Comparison of ENCODE assay signal across 8 mouse cellular contexts in the genomic region with DNA sequence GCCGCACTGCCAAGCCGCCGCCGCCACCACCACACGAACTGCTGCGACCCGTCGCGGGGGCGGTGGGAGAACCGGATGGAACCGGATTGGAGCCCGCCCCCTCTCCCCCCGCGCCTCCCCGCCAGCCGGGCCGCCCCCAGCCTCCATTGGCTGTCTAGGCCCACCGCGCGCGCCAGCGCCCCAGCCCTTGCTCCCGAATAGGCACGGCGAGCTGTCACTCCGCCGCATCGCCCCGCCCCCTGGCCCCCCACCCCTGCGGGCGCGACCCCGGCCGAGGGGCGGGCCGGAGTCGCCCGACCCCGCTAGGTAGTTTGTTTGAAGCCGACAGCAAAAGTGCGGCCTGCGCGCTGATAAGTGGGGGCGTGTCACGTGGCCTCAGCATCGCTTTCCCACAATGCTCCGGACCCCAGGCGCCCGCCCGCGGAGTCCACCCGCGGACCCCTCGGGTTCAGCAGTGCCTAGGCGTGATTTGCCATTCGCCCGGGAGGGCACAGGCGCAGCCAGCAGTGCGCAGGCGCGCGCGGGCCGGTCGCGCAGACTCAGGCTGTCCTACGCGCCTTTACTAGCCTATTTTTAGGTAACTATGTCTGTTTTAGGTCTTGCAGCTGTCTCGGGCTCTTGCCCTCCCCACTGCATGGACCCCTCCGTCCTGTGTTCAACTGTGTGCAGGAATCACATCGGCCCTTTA. TPM values are rescaled to one million over a fixed set of nuclear protein-coding genes. Genes with fewer than 3 reads are reported as not detected.
DNase-seq lines count a peak whose midpoint lies in the region; ATAC-seq and TF ChIP-seq lines count a peak whose summit lies in the region.

A gene (minus strand): TSS at position 73 of the 688 bp plus-strand sequence.

- no peaks in the 10 kb centered on the region for H3K27me3 ChIP-seq in MEL (ENCODE audit: control insufficient read depth in 1 of 2, insufficient read depth in 2 of 2, low read length in 2 of 2)
- H3K27me3 ChIP-seq in cerebellum, adult 2 months (ENCODE audit: control insufficient read depth, insufficient read depth, low read length), result no peaks in the 10 kb centered on the region
- no peaks in the 10 kb centered on the region for H3K27me3 ChIP-seq in lung, embryonic 16.5 days (ENCODE audit: control insufficient read depth, insufficient read depth, low read depth, low read length)

- WGBS in cerebellum, adult 2 months, result under 1% methylated on average over 65 of the region's 72 CpGs
- under 1% methylated on average over 63 of the region's 72 CpGs for whole genome bisulfite sequencing in lung, embryonic 16.5 days

- TF ChIP-seq RAD21 in MEL (IDR thresholded peaks at IDR 0.05; ENCODE audit: low read depth, low read length), result no peak

- peaks cover 0 to 4% of the 10 kb centered on the region in 2 experiments; a peak in 3 of 4 replicates for H3K4me1 ChIP-seq in MEL (ENCODE audit: control insufficient read depth in 1 of 2, insufficient read depth in 2 of 2, low read length in 2 of 2)
- no peaks in the 10 kb centered on the region for H3K4me1 ChIP-seq in cerebellum, adult 2 months (ENCODE audit: control insufficient read depth, insufficient read depth, low read length)
- H3K4me1 ChIP-seq in lung, embryonic 16.5 days (replicated peaks; ENCODE audit: control insufficient read depth, insufficient read depth, low read length), result peaks cover 18% of the 10 kb centered on the region

- peak within 1 kb of the TSS; percentile 89 for H3K9ac ChIP-seq in MEL (ENCODE audit: control insufficient read depth, low read depth, low read length, poor library complexity, severe bottlenecking)
- H3K9ac ChIP-seq in lung, embryonic 16.5 days (ENCODE audit: low read length), result peak within 1 kb of the TSS; percentile 98

- peak; percentile 97 for DNase-seq in MEL (ENCODE audit: low read depth, low spot score)
- DNase-seq in cerebellum, adult 2 months, result peak; percentile 94 to 98
- DNase-seq in forelimb bud, embryonic 11.5 days (ENCODE audit: low read depth, low spot score), result peak; percentile 98
- peak; percentile 90 for DNase-seq in layer of hippocampus, adult 9-10 months (ENCODE audit: low spot score)
- peak; percentile 92 for DNase-seq in ovary, postnatal 10 days (ENCODE audit: low spot score)
- peak; percentile 93 to 94 for DNase-seq in thymus, postnatal 10 days (ENCODE audit: low spot score in 2 of 2)

- TF ChIP-seq POLR2A in MEL (IDR thresholded peaks at IDR 0.05; ENCODE audit: control insufficient read depth in 1 of 2, insufficient read depth in 1 of 2, low read depth in 1 of 2, low read length in 2 of 2, poor library complexity in 1 of 2), result peak; percentile 73 to 76
- TF ChIP-seq POLR2A in cerebellum, adult 2 months (IDR thresholded peaks at IDR 0.05; ENCODE audit: borderline replicate concordance, insufficient read depth, low read length), result peak; percentile 97

- H3K36me3 ChIP-seq in MEL (ENCODE audit: control insufficient read depth in 1 of 2, insufficient read depth in 2 of 2, low read length in 2 of 2), result peaks cover 12 to 13% of the 10 kb centered on the region in 2 experiments
- peaks cover 24% of the 10 kb centered on the region for H3K36me3 ChIP-seq in lung, embryonic 16.5 days (ENCODE audit: control insufficient read depth, insufficient read depth, low read length)

- TF ChIP-seq CTCF in MEL (IDR thresholded peaks at IDR 0.05 in 2 of 3, conservative IDR thresholded peaks at IDR 0.05 in 1 of 3; ENCODE audit: control insufficient read depth in 1 of 3, insufficient read depth in 1 of 3, low read depth in 2 of 3, low read length in 3 of 3, poor library complexity in 1 of 3, severe bottlenecking in 1 of 3), result no peak
- TF ChIP-seq CTCF in cerebellum, adult 2 months (IDR thresholded peaks at IDR 0.05; ENCODE audit: borderline replicate concordance, insufficient read depth, low read depth, low read length), result no peak

- peak within 1 kb of the TSS; percentile 68 for H3K27ac ChIP-seq in MEL (ENCODE audit: control insufficient read depth, low read depth, low read length)
- H3K27ac ChIP-seq in cerebellum, adult 2 months (ENCODE audit: insufficient read depth, low read length), result peak within 1 kb of the TSS; percentile 88
- H3K27ac ChIP-seq in lung, embryonic 16.5 days (ENCODE audit: low read length), result peak within 1 kb of the TSS; percentile 96

- peaks cover 14% of the 10 kb centered on the region for H3K79me2 ChIP-seq in MEL (ENCODE audit: control insufficient read depth, insufficient read depth, low read length, poor library complexity)

- H3K9me3 ChIP-seq in MEL (replicated peaks; ENCODE audit: insufficient read depth, low read length), result no peaks in the 10 kb centered on the region
- H3K9me3 ChIP-seq in lung, embryonic 16.5 days (ENCODE audit: control insufficient read depth, low read length), result no peaks in the 10 kb centered on the region

- no peak; a peak in 1 of 4 replicates for TF ChIP-seq EP300 in MEL (IDR thresholded peaks at IDR 0.05; ENCODE audit: low read depth in 1 of 2, low read length in 2 of 2)

- peak; percentile 90 to 91 for ATAC-seq in hematopoietic stem cell, adult 5-6 weeks (replicated peaks in 1 of 2; ENCODE audit: insufficient read depth in 1 of 2, low FRiP score in 2 of 2, low TSS enrichment in 1 of 2, low read depth in 1 of 2, poor library complexity in 2 of 2, severe bottlenecking in 2 of 2)
- ATAC-seq in lung, embryonic 16.5 days (ENCODE audit: low read depth), result peak; percentile 97

- peak within 1 kb of the TSS; percentile 88 to 97 for H3K4me3 ChIP-seq in MEL (ENCODE audit: control insufficient read depth in 1 of 2, insufficient read depth in 1 of 2, low read depth in 2 of 2, low read length in 2 of 2)
- H3K4me3 ChIP-seq in cerebellum, adult 2 months (replicated peaks; ENCODE audit: insufficient read depth, low read depth, low read length), result peak within 1 kb of the TSS; percentile 85
- peak within 1 kb of the TSS; percentile 93 for H3K4me3 ChIP-seq in lung, embryonic 16.5 days (ENCODE audit: low read length)

- H3K4me2 ChIP-seq in lung, embryonic 16.5 days (ENCODE audit: low read depth, low read length), result peak within 1 kb of the TSS; percentile 91

TF ChIP-seq in MEL, 35 proteins besides CTCF, POLR2A, EP300 and RAD21:
- TF ChIP-seq TCF12 (IDR thresholded peaks at IDR 0.05; ENCODE audit: low read depth, low read length) (no peak; the same call in 1 of the 2 replicates), ELF1 (IDR thresholded peaks at IDR 0.05; ENCODE audit: low read depth, low read length) (no peak), ZMIZ1 (IDR thresholded peaks at IDR 0.05; ENCODE audit: low read depth, low read length) (peak; percentile 46; the same call in 1 of the 2 replicates), TBP (IDR thresholded peaks at IDR 0.05; ENCODE audit: low read depth, low read length) (no peak), MYC (IDR thresholded peaks at IDR 0.05; ENCODE audit: low read depth, low read length) (no peak), USF2 (IDR thresholded peaks at IDR 0.05; ENCODE audit: borderline replicate concordance in 1 of 2, insufficient read depth in 1 of 2, low read depth in 1 of 2, low read length in 2 of 2) (peak; percentile 50 to 84), MAFK (IDR thresholded peaks at IDR 0.05; ENCODE audit: borderline replicate concordance, low read depth, low read length) (no peak), MAX (IDR thresholded peaks at IDR 0.05; ENCODE audit: low read length) (peak; percentile 93), HCFC1 (IDR thresholded peaks at IDR 0.05; ENCODE audit: low read depth, low read length) (peak; percentile 82), BHLHE40 (IDR thresholded peaks at IDR 0.05; ENCODE audit: borderline replicate concordance, low read depth, low read length) (no peak), MXI1 (IDR thresholded peaks at IDR 0.05; ENCODE audit: low read depth, low read length) (peak; percentile 70), NELFE (IDR thresholded peaks at IDR 0.05; ENCODE audit: low read depth, low read length) (peak; percentile 75), ZKSCAN1 (IDR thresholded peaks at IDR 0.05; ENCODE audit: low read depth, low read length) (no peak), USF1 (IDR thresholded peaks at IDR 0.05; ENCODE audit: low read depth, low read length) (peak; percentile 98), POLR2AphosphoS2 (IDR thresholded peaks at IDR 0.05; ENCODE audit: low read length) (peak; percentile 61; the same call in 1 of the 2 replicates), SIN3A (IDR thresholded peaks at IDR 0.05; ENCODE audit: low read length) (peak; percentile 71), SMC3 (IDR thresholded peaks at IDR 0.05; ENCODE audit: low read depth, low read length) (no peak), RCOR1 (IDR thresholded peaks at IDR 0.05; ENCODE audit: low read depth, low read length) (peak; percentile 67), ETS1 (IDR thresholded peaks at IDR 0.05; ENCODE audit: low read depth, low read length) (no peak), GABPA (IDR thresholded peaks at IDR 0.05; ENCODE audit: low read depth, low read length) (no peak), NRF1 (IDR thresholded peaks at IDR 0.05; ENCODE audit: insufficient read depth, low read depth, low read length, poor library complexity, severe bottlenecking) (peak; percentile 97)
TF ChIP-seq in MEL: peak in this region for 11.

RNA-seq across cellular contexts. Expression of the gene that starts here (rescaled TPM):
- total RNA-seq in MEL (2012; rRNA removed), result 185 and 186 TPM in 2 replicates
- polyA plus RNA-seq in MEL (2012; ENCODE audit: insufficient read depth in 1 of 2, insufficient read length in 2 of 2, low read depth in 1 of 2, low replicate concordance in 2 of 2, missing spikeins in 1 of 2), result 100 to 1,000 TPM; 246 to 778 TPM
- polyA plus RNA-seq in cerebellum, adult 2 months (2012; rRNA removed), result 76.0 and 78.7 TPM in 2 replicates
- total RNA-seq in hematopoietic stem cell, adult 5-6 weeks (2017), result 351 and 391 TPM in 2 replicates
- 506 and 671 TPM in 2 replicates for polyA plus RNA-seq in lung, embryonic 16.5 days (2015; fragmentation: Nextera tagmentation; extraction: Ambion mirVana)

Comparison
In these comparisons a context has a peak if more than half of its experiments do, and no peak if none do; other contexts are left out.
1. Peak in every context shown above with its lines: DNase-seq, ATAC-seq, H3K4me3 ChIP-seq and H3K27ac ChIP-seq.